Mouse (Mus musculus) left cerebral cortex, adult 2 months (tissue): ENCODE results near the gene Pcsk7. TPM values are rescaled to one million over a fixed set of nuclear protein-coding genes. Genes with fewer than 3 reads are reported as not detected.

Experiments
- DNase-seq, 2 experiments: peaks; one replicate each; pipeline ENCODE4 v3.0.0; 2021 to 2022; ENCODE audit warnings: low spot score in 2 of 2, mixed read lengths in 1 of 2; ENCODE audit errors: extremely low spot score in 1 of 2
- H3K27ac ChIP-seq: fragments of 200-600 bp; 2 replicates; pipeline ENCODE4 v1.8.1; 2022
- H3K4me3 ChIP-seq: fragments of 200-600 bp; 2 replicates; pipeline ENCODE4 v1.8.1; 2022
- CTCF ChIP-seq: fragments of 200-600 bp; IDR thresholded peaks from 2 replicates; pipeline ENCODE4 v1.8.1; 2022; ENCODE audit warnings: antibody characterized with exemption, mild to moderate bottlenecking, moderate library complexity
- intact Hi-C: fragments of 180-260 bp; cut with DNase I; formaldehyde crosslinking; loops from one replicate; pipeline ENCODE4 v1.15.1; 2025
- long read RNA-seq, 2 experiments: library from polyadenylated mRNA; stranded (forward); transcript quantifications; one replicate each; pipeline ENCODE4 v2.0.0; 2021; ENCODE audit warnings: borderline mapping rate in 2 of 2
- total RNA-seq, 2 experiments: library from RNA; stranded (reverse); gene quantifications; 2 replicates each; pipeline ENCODE4 v1.2.3; 2021

The Pcsk7 gene
- 10 to 100 TPM; 26.2 to 30.7 TPM for total RNA-seq
- long read RNA-seq, experiment 1, transcript Pcsk7-201 (17 exons, 3,876 nt) = major isoform, 15 of 26 reads
- long read RNA-seq, experiment 1, partial matches to known transcripts = 3 of 26 reads
- long read RNA-seq, experiment 1, other reads (novel, unspliced or antisense) = 7 of 26 reads
- long read RNA-seq, experiment 2, transcript Pcsk7-201 (17 exons, 3,876 nt) = major isoform, 7 of 22 reads
- long read RNA-seq, experiment 2, partial matches to known transcripts = 7 of 22 reads
- long read RNA-seq, experiment 2, other reads (novel, unspliced or antisense) = 8 of 22 reads

DNA sequence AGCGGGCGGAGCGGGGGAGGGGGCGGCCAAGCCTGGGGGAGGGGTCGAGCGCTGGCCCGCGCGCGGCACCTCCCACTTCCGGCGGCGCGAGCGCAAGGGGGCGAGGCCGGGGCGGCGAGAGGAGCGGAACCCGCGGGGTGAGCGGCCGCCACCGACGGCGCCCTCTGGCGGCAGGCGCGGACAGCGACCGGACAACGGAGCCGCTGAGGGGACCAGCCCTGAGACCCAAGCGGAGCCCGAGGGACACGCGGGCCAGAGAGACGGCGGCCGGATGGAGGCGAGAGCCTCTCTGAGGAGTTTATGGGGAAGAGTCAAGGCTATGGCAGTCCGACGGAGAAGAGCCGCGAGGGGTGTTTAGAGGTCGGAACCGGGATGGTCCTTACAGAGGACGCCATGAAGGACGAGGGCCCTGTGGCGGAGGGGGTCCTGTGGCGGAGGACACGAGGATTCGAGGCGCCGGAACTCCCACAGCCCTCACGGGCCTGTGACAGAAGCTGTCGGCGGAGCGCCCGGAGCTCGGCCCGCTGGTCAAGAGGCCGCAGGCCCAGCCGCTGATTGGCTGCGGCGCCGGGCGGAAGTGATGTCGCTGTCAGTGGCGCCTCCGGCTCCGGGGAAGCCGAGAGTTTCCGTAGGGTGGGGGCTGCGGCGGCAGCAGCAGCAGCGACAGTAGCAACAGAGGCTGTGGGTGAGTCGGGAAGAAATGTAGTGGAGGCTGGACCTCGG is at the start of gene Pcsk7, which contains the start of gene Rnf214:
Gene Pcsk7, plus strand, starts transcription at position 143 of the 723 bp plus-strand sequence.
Gene Rnf214, minus strand, starts transcription at position 557 of the 723 bp plus-strand sequence.
- peak; percentile 97 for TF ChIP-seq CTCF
- intact Hi-C loops = loop anchor here (1.0 to 2.0 kb wide), 3 partner anchors 48 to 78 kb away; partner anchors contain the start of genes Bace1, Cep164 and Sidt2
- H3K4me3 ChIP-seq = peak within 1 kb of the TSS; percentile 89
- H3K27ac ChIP-seq = peak within 1 kb of the TSS; percentile 99
- DNase-seq = peak; percentile 90 to 92

DNA sequence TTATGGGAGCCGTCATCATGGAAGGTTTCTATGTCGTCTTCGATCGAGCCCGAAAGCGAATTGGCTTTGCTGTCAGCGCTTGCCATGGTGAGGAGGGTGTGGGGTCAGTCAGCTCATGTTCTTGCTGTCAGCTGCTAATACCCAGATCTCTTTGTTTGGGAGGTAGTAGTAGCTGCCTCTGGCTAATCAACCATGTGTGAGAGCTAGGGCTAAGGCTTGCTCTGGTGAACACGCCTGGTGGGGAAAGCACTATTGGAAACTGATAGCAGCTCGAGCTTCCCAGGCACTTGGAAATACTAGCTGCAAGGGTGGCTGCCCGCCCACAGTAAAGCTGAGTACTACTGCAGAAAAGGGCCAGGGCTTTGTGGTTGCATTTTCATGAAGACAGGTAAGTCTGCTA is 46.9 kb upstream of the Pcsk7 start:
- Histone ChIP-seq H3K4me3 (no peak overlapping the region), H3K27ac (no peak overlapping the region)
- DNase-seq = no peak
- intact Hi-C loops = no loop called here
- no peak for TF ChIP-seq CTCF

DNA sequence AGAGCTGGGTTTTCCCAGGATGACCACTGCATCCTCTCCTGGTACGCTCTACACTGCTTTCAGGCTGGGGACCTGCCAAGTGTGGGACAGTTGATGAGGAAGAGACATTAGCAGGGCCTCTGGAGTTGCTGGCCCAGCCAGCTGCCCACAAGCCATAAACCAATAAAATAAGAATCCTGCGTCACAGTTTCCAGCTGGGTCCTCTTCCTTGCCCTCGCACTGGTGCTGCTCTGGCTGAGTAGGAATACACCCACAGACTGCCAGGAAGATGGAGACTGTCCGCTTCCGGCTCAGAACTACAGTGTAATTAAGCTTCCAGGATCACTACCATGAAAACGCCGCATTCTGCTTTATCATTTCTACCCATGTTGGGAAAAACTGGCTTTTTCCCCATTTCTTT is 44.5 kb upstream of the Pcsk7 start:
- no peak for DNase-seq
- intact Hi-C loops = no loop called here
- peak overlapping the region; percentile 54 for H3K27ac ChIP-seq
- no peak overlapping the region for H3K4me3 ChIP-seq
- no peak for TF ChIP-seq CTCF

DNA sequence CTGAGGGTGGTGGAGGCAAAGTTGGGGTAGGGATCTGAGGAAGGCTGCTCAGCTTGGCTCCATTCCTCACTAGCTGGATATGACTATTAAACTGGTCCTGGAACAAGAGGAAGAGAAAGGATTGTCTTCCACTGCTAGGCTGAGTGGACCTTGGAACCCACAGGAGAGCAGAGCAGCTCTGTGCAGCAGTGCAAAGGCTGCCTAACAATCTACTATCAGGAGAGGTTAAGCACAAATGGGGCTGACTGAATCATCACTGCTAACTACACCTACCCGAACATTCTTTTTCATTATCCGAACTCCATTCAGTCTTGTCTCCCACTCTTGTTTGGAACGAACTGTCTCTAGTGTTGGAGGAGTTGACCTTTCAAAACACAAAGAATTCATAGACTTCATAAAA is 37.1 kb upstream of the Pcsk7 start:
- no peak for DNase-seq
- Histone ChIP-seq H3K27ac (no peak overlapping the region), H3K4me3 (no peak overlapping the region)
- intact Hi-C loops = no loop called here
- TF ChIP-seq CTCF = no peak

DNA sequence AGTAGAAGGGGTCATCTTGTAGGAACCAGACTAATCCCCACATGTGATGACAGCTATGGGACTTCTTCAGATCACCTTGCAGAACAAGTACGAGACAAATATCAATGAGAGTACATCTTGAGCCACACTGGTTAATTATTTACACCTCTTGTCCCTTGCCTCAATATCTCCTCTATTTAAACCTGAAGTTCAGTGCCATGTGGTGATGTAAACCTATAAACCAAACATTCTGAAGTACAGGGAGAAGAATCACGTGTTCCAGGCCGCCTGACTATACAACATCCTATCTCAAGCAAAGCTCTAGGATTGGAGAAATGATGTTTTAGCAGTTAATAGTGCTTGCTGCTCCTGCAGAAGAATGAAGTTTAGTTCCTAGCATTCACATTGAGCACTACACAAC is 36.0 kb upstream of the Pcsk7 start:
- Histone ChIP-seq H3K27ac (no peak overlapping the region), H3K4me3 (no peak overlapping the region)
- TF ChIP-seq CTCF = no peak
- DNase-seq = no peak
- intact Hi-C loops = no loop called here

DNA sequence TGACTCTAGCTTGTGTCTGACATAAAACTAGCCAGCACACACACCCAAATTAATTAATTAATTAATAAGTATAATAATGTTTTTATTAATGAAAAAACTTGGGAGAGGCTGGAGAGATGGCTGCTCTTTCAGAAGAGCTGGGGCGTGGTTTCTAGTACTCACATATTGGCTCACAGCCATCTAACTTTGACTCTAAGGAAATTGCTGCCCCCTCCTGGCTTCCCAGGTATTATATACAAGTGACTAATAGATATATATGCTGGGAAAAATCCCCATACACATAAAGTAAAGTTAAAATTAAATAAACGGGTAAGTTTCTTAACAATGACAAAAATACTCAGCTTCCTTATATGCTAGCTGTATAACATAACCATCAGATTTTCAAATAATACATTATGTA is 28.4 kb upstream of the Pcsk7 start:
- no peak for DNase-seq
- intact Hi-C loops = no loop called here
- H3K4me3 ChIP-seq = no peak overlapping the region
- H3K27ac ChIP-seq = no peak overlapping the region
- TF ChIP-seq CTCF = peak; percentile 16

DNA sequence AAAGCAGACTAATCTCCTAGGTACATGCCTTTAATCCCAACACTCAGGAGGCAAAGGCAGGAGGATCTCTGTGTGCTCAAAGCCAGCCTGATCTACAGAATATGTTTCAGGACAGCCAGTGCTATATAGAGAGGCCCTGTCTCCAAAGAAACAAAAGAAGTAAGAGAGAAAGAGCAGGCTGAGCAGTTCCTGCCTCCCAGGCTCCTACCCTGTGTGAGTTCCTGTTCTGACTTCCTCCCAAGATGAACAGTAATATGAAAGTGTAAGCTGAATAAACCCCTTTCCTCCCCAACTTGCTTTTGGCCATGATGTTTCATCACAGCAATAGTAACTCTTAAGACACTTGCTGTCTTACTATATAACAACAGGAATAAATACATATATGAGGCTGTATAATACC is 12.6 kb upstream of the Pcsk7 start:
- no peak for DNase-seq
- intact Hi-C loops = no loop called here
- no peak overlapping the region for H3K4me3 ChIP-seq
- no peak for TF ChIP-seq CTCF
- no peak overlapping the region for H3K27ac ChIP-seq

DNA sequence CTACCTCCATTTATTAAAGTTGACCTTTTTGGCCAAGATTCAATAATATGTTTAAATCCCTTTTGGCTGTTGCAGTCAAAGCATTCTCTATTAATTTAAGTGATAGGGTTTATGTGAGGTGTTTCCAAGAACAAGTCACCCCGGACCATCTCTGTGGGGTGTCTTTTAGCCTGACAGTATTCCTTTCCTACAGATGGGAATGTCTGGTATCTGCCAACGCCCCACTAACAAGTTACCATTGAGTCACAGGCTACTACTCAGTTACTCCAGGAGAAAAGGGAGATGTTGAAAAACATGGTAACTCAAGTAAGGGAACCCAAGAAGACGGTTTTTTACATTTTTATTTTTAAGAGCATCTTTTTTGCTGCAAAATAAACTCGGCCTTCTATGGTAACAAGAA is 1.1 kb upstream of the Pcsk7 start:
- TF ChIP-seq CTCF = no peak
- Histone ChIP-seq H3K27ac (0 out of 2 replicates have a peak overlapping the region, but pooled peaks have one; percentile 99), H3K4me3 (peak overlapping the region; percentile 89)
- DNase-seq = no peak
- intact Hi-C loops = no loop called here

DNA sequence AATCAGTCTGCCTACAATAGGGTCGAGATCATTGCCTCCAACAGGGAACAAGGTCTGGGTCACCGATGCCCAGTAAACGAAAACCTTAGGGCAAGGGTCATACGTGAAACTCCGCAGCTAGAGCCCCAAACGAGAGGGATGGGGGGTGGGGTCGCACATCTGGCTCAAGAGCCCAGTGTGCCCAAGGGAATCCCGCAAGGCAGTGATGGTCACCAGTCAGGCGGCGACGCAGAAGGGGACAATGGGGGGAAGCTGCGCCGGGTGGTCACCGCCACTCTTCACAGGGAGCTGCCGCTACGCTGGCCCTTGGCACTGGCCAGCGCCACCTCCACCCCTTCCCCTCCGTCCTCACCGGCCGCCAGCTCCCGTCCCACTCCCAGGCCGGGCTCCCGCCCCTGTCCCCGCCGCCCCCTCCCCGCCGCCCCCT is 473 bp upstream of the Pcsk7 start:
- intact Hi-C loops = loop anchor here (1.0 to 2.0 kb wide), 3 partner anchors 49 to 78 kb away; partner anchors contain the start of genes Bace1, Cep164 and Sidt2
- peak; percentile 26 to 27 for DNase-seq
- no peak for TF ChIP-seq CTCF
- H3K27ac ChIP-seq = peak overlapping the region; percentile 99
- peak overlapping the region; percentile 89 for H3K4me3 ChIP-seq

DNA sequence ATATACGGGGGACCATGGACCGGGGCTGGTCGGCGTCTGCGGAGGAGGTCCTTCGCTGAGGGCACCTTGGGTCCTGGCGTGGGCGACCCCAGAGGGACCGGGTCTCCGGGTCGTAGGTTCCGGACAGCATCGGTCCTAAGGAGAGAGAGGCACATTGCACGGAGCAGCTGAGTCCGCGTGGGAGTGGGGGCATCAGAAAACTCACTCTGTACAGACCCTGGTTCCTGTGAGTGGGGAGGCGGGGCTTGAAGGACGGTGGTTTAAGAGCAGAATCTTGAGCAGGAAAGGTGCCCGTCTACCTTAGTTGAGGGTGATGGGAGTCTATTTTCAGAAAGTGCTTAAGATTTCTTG is 756 bp downstream of the Pcsk7 start:
- peak overlapping the region; percentile 99 for H3K27ac ChIP-seq
- H3K4me3 ChIP-seq = peak overlapping the region; percentile 89
- intact Hi-C loops = loop anchor here (2.0 kb wide), 1 partner anchor 48 kb away; the partner anchor contains the start of gene Sidt2
- TF ChIP-seq CTCF = no peak
- DNase-seq = no peak

DNA sequence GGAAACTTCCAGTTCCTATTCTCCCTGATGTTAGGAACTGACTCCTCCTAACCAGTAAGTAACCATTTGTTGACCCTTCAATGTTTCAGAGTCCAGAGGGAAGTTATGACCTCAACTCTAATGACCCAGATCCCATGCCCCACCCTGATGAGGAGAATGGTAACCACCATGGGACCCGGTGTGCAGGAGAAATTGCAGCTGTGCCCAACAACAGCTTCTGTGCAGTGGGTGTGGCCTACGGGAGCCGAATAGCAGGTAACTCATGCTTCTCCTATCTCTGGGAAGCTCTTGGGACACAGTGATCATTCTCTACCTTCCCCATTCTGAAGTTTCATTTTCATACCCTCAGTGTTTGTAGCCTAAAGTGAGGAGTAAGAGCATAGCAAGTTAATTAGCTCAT is 4.7 kb downstream of the Pcsk7 start:
- no peak for TF ChIP-seq CTCF
- no peak for DNase-seq
- Histone ChIP-seq H3K27ac (no peak overlapping the region), H3K4me3 (no peak overlapping the region)
- intact Hi-C loops = loop anchor here (2.0 kb wide), 1 partner anchor 26 kb away; the partner anchor contains the start of gene Tagln

DNA sequence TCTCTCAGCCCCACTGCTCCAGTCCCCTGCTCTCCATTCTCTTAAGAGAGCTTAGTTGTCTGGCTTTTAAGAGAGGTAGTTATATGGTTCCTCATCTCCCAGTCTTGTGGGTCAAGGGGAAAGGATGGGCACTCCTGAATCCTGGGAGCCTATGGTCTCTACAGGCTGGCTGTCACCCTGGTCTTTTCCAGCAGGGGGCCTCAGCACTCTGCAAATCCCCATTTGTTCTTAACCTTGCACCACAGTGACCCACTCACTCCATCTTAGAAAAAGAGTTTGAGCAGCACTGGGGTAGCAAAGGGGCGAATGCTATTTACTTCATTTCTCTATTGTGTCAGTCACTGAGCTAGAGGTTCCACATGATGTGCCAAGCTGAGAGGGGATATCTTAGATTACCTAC is 5.4 kb downstream of the Pcsk7 start:
- intact Hi-C loops = loop anchor here (2.0 kb wide), 1 partner anchor 25 kb away; the partner anchor contains the start of gene Tagln
- TF ChIP-seq CTCF = peak; percentile 72
- Histone ChIP-seq H3K27ac (no peak overlapping the region), H3K4me3 (no peak overlapping the region)
- DNase-seq = peak in 1 of 2 experiments; percentile 28
